Mouse (Mus musculus) heart, postnatal 0 days (tissue): ENCODE data around the gene Thrb.

Experiments used
- CTCF ChIP-seq: IDR thresholded peaks from 2 replicates; pipeline ENCODE4 v1.5.1; 2016; ENCODE audit warnings: antibody characterized with exemption, control low read depth, low read depth
- EP300 ChIP-seq: IDR thresholded peaks from 2 replicates; pipeline ENCODE4 v1.6.1; 2016; ENCODE audit warnings: antibody characterized with exemption, low read depth

DNA sequence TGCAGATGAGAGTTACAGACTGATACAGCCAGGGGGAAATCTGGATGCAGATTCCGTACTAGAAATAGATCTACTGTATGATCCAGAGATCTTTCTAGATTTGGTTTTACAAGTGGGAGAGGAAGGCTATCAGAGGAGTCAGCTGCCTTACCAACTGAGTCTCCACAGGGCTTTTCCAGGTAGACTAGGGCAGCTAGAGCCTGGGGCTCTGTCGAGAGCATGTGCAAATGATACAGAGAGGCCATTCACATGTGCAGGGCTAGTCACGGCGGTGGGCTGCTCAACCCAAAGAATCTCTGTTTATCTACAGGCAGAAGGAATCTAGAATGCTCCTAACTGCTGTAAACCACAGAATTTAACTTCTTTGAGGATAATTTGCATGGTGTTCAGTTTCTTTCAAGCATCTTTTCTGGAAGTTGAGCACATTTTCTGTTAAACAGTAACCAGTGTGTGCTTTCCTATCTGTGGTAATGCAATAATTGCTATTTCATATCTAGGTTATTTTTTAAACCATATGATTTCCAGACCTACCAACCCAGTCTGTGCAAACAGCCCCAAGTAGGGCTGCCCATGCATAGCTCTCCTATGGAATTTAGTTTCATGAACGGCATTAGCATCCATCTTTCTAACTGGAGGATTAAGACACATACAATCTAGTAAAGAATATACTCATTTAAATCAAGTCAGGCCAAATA, 185.1 kb downstream of the Thrb start:
- TF ChIP-seq CTCF = no peak
- TF ChIP-seq EP300 = no peak
